Mouse (Mus musculus) spleen, adult 2 months (tissue): ENCODE measurements around the gene Gm10401.

Experiments
- CTCF ChIP-seq: fragments of 200-500 bp; IDR thresholded peaks from 2 replicates; pipeline ENCODE4 v1.5.1; 2011; ENCODE audit warnings: mild to moderate bottlenecking, inconsistent platforms; ENCODE audit not compliant: insufficient read depth, insufficient read length, insufficient replicate concordance; ENCODE audit errors: extremely low read depth
- POLR2A ChIP-seq: fragments of 200-500 bp; IDR thresholded peaks from 2 replicates; pipeline ENCODE4 v1.6.1; 2011; ENCODE audit warnings: low read depth, low read length, inconsistent platforms

GRCm38 (mm10) chr5:115074749-115075148 is 23.3 kb downstream of the Gm10401 start:
- TF ChIP-seq CTCF = no peak
- TF ChIP-seq POLR2A = no peak
